Mouse (Mus musculus) kidney, adult 2 months (tissue): ENCODE results near the gene Pnmal2.

Experiments
- CTCF ChIP-seq: fragments of 200-500 bp; conservative IDR thresholded peaks from 2 replicates; pipeline ENCODE4 v1.5.1; 2011; ENCODE audit warnings: low read depth, mild to moderate bottlenecking, control low read depth, low read length, moderate library complexity, mixed read lengths; ENCODE audit not compliant: insufficient read depth, insufficient read length
- POLR2A ChIP-seq: fragments of 200-500 bp; IDR thresholded peaks from one replicate; pipeline ENCODE4 v1.6.1; 2011; ENCODE audit warnings: low read depth, low read length, control low read depth

DNA sequence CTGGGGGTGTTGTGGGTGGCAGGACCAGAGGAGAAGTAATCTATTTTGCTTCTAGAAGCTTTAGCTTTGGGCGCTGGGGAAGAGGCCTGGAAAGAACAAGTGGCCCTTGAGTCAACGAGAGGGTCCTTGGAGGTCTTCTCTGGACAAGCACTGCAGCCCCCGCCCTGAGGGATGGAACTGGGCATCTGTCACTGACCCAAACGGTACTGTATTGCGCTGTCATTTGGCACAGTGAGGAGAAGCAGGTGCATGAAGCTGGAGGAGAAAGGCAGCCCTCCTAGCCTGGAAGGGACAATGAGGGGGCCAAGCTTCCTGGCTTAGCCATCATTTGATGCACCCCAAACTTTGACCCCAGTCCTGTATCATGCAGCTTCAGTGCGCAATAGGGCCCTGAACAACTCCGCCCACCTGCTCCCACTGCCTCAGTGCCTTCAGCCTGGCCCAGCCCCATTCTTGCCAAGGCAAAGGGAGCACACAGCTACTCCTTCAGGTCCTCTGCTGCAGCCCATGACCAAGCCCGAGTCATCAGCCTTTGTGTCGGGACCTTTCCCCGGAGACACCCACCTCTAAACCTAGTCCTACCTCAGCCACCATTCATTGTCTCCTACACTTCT is 22.0 kb upstream of the Pnmal2 start:
- TF ChIP-seq CTCF (no peak), POLR2A (no peak)
